Mouse (Mus musculus): Measurements from ENCODE around the gene Apol6. TPM values are rescaled to one million over a fixed set of nuclear protein-coding genes. Genes with fewer than 3 reads are reported as not detected.
A peak's percentile ranks its signal among the peaks of the same experiment; 100 is the strongest.

The Apol6 gene
- polyA plus RNA-seq, 1 experiment = 5.2 TPM

GRCm38 (mm10) chr15:77062746-77063145 lies 18.2 kb downstream of the Apol6 start:
- Histone ChIP-seq H3K4me3 (ENCODE audit: control insufficient read depth, insufficient read depth, low read length) (no peak overlapping the region), H3K36me3 (ENCODE audit: control insufficient read depth, insufficient read depth, low read length) (no peaks in the 10 kb centered on the region), H3K27ac (ENCODE audit: control insufficient read depth, insufficient read depth, low read length) (no peak overlapping the region), H3K27me3 (ENCODE audit: control insufficient read depth, insufficient read depth, low read length) (no peaks in the 10 kb centered on the region; the same call in 1 of the 2 replicates), H3K4me1 (replicated peaks; ENCODE audit: control insufficient read depth, insufficient read depth, low read length) (no peaks in the 10 kb centered on the region)
- DNase-seq = no peak
- TF ChIP-seq CTCF (IDR thresholded peaks at IDR 0.05; ENCODE audit: borderline replicate concordance, control insufficient read depth, extremely low read depth, insufficient read depth, low read length, poor library complexity) = no peak
- no peak for TF ChIP-seq POLR2A (IDR thresholded peaks at IDR 0.05; ENCODE audit: control insufficient read depth, extremely low read depth, insufficient read depth, low read length, poor library complexity)

DNA sequence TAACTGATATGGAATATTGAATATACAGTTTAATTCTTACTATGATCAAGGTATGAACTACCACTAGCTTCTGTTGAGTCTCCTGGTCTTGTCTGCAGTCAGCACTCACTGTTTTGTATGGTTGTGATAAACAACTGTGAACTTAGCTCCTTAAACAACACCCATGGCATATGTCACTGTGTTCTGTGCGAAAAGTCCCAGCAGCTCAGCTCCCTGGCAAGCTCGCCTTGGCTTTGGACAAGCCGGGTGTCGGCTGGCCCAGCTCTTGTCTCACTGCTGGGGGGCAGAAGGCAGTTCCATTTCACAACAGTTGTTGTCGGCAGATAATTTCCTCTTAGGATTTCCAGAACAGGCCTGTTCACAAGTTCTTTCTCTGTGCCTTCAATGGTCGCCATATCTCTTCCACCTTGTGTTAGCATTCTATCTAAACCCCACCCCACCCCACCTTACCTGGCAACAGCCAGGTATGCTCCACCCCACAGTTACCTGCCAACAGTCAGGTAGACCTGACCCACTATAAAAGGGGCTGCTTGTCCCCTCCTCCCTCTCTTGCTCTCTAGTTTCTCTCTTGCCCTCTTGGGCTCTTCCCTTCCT lies 20.8 kb downstream of the Apol6 start:
- WGBS = 92% methylated on average over 6 of the region's 6 CpGs
- no peaks in the 10 kb centered on the region for H3K36me3 ChIP-seq (ENCODE audit: control insufficient read depth, insufficient read depth, low read length)
- TF ChIP-seq POLR2A (IDR thresholded peaks at IDR 0.05; ENCODE audit: control insufficient read depth, extremely low read depth, insufficient read depth, low read length, poor library complexity) = no peak
- no peak for TF ChIP-seq CTCF (IDR thresholded peaks at IDR 0.05; ENCODE audit: borderline replicate concordance, control insufficient read depth, extremely low read depth, insufficient read depth, low read length, poor library complexity)
- H3K27ac ChIP-seq (ENCODE audit: control insufficient read depth, insufficient read depth, low read length) = no peak overlapping the region
- peaks cover 6% of the 10 kb centered on the region for H3K4me1 ChIP-seq (replicated peaks; ENCODE audit: control insufficient read depth, insufficient read depth, low read length)
- DNase-seq = no peak
- H3K4me3 ChIP-seq (ENCODE audit: control insufficient read depth, insufficient read depth, low read length) = no peak overlapping the region
- no peaks in the 10 kb centered on the region; the same call in 1 of the 2 replicates for H3K27me3 ChIP-seq (ENCODE audit: control insufficient read depth, insufficient read depth, low read length)

- Histone ChIP-seq H3K4me1 (replicated peaks; ENCODE audit: control insufficient read depth, insufficient read depth, low read length) (peaks cover 15% of the 10 kb centered on the region), H3K27ac (ENCODE audit: control insufficient read depth, insufficient read depth, low read length) (no peak overlapping the region), H3K36me3 (ENCODE audit: control insufficient read depth, insufficient read depth, low read length) (no peaks in the 10 kb centered on the region), H3K27me3 (ENCODE audit: control insufficient read depth, insufficient read depth, low read length) (no peaks in the 10 kb centered on the region; the same call in 1 of the 2 replicates), H3K4me3 (ENCODE audit: control insufficient read depth, insufficient read depth, low read length) (no peak overlapping the region)
- TF ChIP-seq POLR2A (IDR thresholded peaks at IDR 0.05; ENCODE audit: control insufficient read depth, extremely low read depth, insufficient read depth, low read length, poor library complexity) (no peak), CTCF (IDR thresholded peaks at IDR 0.05; ENCODE audit: borderline replicate concordance, control insufficient read depth, extremely low read depth, insufficient read depth, low read length, poor library complexity) (no peak)
- 88% methylated on average over 6 of the region's 6 CpGs for WGBS
- DNase-seq = no peak
These were observed 21.7 kb downstream of the Apol6 start for GRCm38 (mm10) chr15:77066233-77066632.

DNA sequence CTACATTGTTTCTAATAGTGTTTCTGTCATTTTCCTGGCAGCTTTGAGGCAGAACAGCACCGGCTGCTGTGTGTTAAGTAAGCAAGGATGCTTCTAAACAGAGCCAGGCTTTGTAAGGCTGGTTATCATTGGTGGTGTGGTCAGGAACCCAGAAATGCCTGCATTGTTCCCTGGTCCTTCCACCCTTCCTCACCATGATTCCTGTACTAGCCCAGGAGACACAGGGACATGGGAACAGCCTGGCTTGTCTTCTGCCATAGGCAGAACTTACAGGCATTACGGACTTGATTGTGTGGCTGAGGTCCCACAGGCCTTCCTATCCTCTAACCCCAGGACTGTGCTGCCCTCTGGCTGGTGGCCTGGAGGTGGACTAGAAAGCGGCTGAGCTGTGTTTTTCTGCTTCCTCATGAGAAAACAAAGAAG lies 23.9 kb downstream of the Apol6 start:
- no peak for DNase-seq
- TF ChIP-seq POLR2A (IDR thresholded peaks at IDR 0.05; ENCODE audit: control insufficient read depth, extremely low read depth, insufficient read depth, low read length, poor library complexity) (no peak), CTCF (IDR thresholded peaks at IDR 0.05; ENCODE audit: borderline replicate concordance, control insufficient read depth, extremely low read depth, insufficient read depth, low read length, poor library complexity) (no peak)
- WGBS = 89% methylated on average over 3 of the region's 3 CpGs

DNA sequence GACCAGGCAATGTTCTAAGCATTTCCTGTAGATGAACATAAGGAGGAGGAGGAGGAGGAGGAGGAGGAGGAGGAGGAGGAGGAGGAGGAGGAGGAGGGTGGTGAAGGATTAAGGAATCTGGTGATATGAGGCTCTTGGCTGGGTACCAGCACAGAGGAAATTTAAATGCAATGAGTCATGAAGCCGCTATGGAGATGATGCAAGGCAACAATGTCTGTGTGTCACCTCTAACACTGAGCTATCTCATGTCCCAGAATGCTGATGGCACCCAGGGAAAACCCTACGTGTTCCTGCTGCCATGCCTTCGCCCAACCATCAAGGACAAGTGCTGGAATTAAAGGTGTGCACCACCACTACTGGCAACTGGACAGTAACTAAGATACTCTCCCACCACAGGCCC lies 24.5 kb downstream of the Apol6 start:
- H3K4me3 ChIP-seq (ENCODE audit: control insufficient read depth, insufficient read depth, low read length) = no peak overlapping the region
- 94% methylated on average over 3 of the region's 3 CpGs for WGBS
- peaks cover 25% of the 10 kb centered on the region for H3K4me1 ChIP-seq (replicated peaks; ENCODE audit: control insufficient read depth, insufficient read depth, low read length)
- no peak for TF ChIP-seq CTCF (IDR thresholded peaks at IDR 0.05; ENCODE audit: borderline replicate concordance, control insufficient read depth, extremely low read depth, insufficient read depth, low read length, poor library complexity)
- TF ChIP-seq POLR2A (IDR thresholded peaks at IDR 0.05; ENCODE audit: control insufficient read depth, extremely low read depth, insufficient read depth, low read length, poor library complexity) = no peak
- no peaks in the 10 kb centered on the region for H3K36me3 ChIP-seq (ENCODE audit: control insufficient read depth, insufficient read depth, low read length)
- DNase-seq = no peak
- H3K27ac ChIP-seq (ENCODE audit: control insufficient read depth, insufficient read depth, low read length) = no peak overlapping the region
- H3K27me3 ChIP-seq (ENCODE audit: control insufficient read depth, insufficient read depth, low read length) = no peaks in the 10 kb centered on the region

More for the DNA sequence above, 23.9 kb downstream of the Apol6 start:
- Histone ChIP-seq H3K36me3 (ENCODE audit: control insufficient read depth, insufficient read depth, low read length) (no peaks in the 10 kb centered on the region), H3K27ac (ENCODE audit: control insufficient read depth, insufficient read depth, low read length) (no peak overlapping the region), H3K4me3 (ENCODE audit: control insufficient read depth, insufficient read depth, low read length) (no peak overlapping the region), H3K27me3 (ENCODE audit: control insufficient read depth, insufficient read depth, low read length) (no peaks in the 10 kb centered on the region), H3K4me1 (replicated peaks; ENCODE audit: control insufficient read depth, insufficient read depth, low read length) (peaks cover 25% of the 10 kb centered on the region)

DNA sequence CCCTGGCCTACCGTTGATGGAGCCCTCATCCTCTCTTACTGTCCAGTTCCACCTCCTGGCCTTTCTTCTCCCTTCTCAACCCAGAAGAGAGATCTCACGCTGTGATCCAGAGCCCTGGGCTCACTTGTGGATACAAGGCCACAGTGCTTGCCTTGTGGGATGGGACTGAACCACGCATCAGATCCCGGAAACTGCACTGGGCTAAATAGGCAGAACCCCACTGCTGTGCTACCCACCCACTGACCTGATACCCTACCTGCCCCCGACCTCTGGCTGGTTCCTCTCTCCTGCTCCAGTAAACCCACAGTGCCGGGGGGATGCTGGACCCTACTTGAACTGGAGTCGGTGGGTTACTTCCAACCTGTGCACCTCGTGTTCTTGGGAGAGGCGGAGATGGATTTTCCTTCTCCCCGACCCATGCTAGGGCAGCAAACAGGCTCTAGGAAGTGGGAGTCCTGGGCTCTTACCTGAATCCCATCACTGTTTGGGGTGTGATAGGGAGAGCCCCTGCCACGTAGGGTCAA lies 26.3 kb downstream of the Apol6 start:
- H3K4me1 ChIP-seq (replicated peaks; ENCODE audit: control insufficient read depth, insufficient read depth, low read length) = peaks cover 25% of the 10 kb centered on the region
- no peaks in the 10 kb centered on the region for H3K27me3 ChIP-seq (ENCODE audit: control insufficient read depth, insufficient read depth, low read length)
- peak; percentile 6 for DNase-seq
- no peaks in the 10 kb centered on the region for H3K36me3 ChIP-seq (ENCODE audit: control insufficient read depth, insufficient read depth, low read length)
- TF ChIP-seq CTCF (IDR thresholded peaks at IDR 0.05; ENCODE audit: borderline replicate concordance, control insufficient read depth, extremely low read depth, insufficient read depth, low read length, poor library complexity) = no peak
- no peak for TF ChIP-seq POLR2A (IDR thresholded peaks at IDR 0.05; ENCODE audit: control insufficient read depth, extremely low read depth, insufficient read depth, low read length, poor library complexity)
- no peak overlapping the region for H3K4me3 ChIP-seq (ENCODE audit: control insufficient read depth, insufficient read depth, low read length)
- 79% methylated on average over 11 of the region's 11 CpGs for WGBS
- peak overlapping the region; percentile 29; the same call in 1 of the 2 replicates for H3K27ac ChIP-seq (ENCODE audit: control insufficient read depth, insufficient read depth, low read length)

Measured in thymus, adult 2 months (tissue).